Mouse (Mus musculus): ENCODE data around the gene Picalm.

DNA sequence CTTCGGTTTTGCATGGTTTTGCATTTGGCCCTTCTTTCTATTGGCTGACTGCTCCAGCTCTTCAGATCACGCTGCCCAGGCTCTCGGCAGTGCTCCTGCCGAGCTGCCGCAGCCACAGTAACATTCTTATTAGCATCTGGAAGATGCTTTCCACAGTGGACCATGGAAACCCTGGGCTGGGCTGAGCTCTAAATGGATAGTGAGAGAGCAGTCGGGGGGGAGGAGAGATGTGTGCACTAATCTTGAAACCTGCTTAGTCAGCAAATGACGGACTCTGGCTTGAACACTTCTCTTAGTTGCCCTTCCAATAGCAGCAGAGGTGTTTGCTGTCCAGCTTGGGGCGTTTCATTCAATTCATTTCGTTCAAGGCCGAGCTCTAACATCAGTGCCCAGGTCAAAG is 30.8 kb upstream of the Picalm start:
- TF ChIP-seq CTCF (IDR thresholded peaks at IDR 0.05; ENCODE audit: control insufficient read depth, insufficient read depth, insufficient read length): no peak
- no peak for TF ChIP-seq MYOD1 (IDR thresholded peaks at IDR 0.05; ENCODE audit: control insufficient read depth, insufficient read length, low read depth)
- TF ChIP-seq CEBPB (IDR thresholded peaks at IDR 0.05; ENCODE audit: low read depth): no peak
- no peak for TF ChIP-seq MYOG (IDR thresholded peaks at IDR 0.05; ENCODE audit: control insufficient read depth, extremely low read depth, insufficient read length)
- no peak for TF ChIP-seq FOSL1 (IDR thresholded peaks at IDR 0.05; ENCODE audit: insufficient read depth, low read length, poor library complexity, severe bottlenecking)
- no peak for TF ChIP-seq MAX (IDR thresholded peaks at IDR 0.05)

All from C2C12 (cell line).